Mouse (Mus musculus): ENCODE measurements around the gene Llgl1.

Llgl1 gene

GRCm38 (mm10) chr11:60726601-60727391, 27.3 kb downstream of the Llgl1 start, which contains the start of gene Flii:
Gene Flii (minus strand): TSS chr11:60727263.
- peak; percentile 59 to 61 for DNase-seq

GRCm38 (mm10) chr11:60727392-60728140, 28.0 kb downstream of the Llgl1 start:
- peak in 1 of 2 experiments; percentile 23 for DNase-seq

GRCm38 (mm10) chr11:60728260-60728761, 28.8 kb downstream of the Llgl1 start, which contains the start of gene Mief2:
Gene Mief2 (plus strand): TSS chr11:60728398.
- DNase-seq = peak; percentile 86 to 93

GRCm38 (mm10) chr11:60729217-60729641, 29.7 kb downstream of the Llgl1 start:
- no peak for DNase-seq

GRCm38 (mm10) chr11:60730169-60730568, 30.6 kb downstream of the Llgl1 start:
- no peak for DNase-seq

GRCm38 (mm10) chr11:60731251-60731650, 31.7 kb downstream of the Llgl1 start:
- DNase-seq = no peak

- DNase-seq = no peak
Measured at GRCm38 (mm10) chr11:60734206-60734605, 34.7 kb downstream of the Llgl1 start.

- no peak for DNase-seq
Measured at GRCm38 (mm10) chr11:60735191-60735590, 35.7 kb downstream of the Llgl1 start.

- no peak for DNase-seq
Measured at GRCm38 (mm10) chr11:60736491-60736890, 37.0 kb downstream of the Llgl1 start.

- no peak for DNase-seq
Measured at GRCm38 (mm10) chr11:60737450-60737849, 37.9 kb downstream of the Llgl1 start.

- DNase-seq = no peak
Measured at GRCm38 (mm10) chr11:60740321-60740720, 40.8 kb downstream of the Llgl1 start.

- no peak for DNase-seq
Measured at GRCm38 (mm10) chr11:60755570-60755969, 56.0 kb downstream of the Llgl1 start.

- no peak for DNase-seq
Measured at GRCm38 (mm10) chr11:60761681-60762080, 62.2 kb downstream of the Llgl1 start.
